Mouse (Mus musculus): ENCODE measurements around the gene Cabp7. TPM values are rescaled to one million over a fixed set of nuclear protein-coding genes. Genes with fewer than 3 reads are reported as not detected.

Gene Cabp7
- polyA plus RNA-seq, 1 experiment from 2014 or later, result 0.16 TPM

DNA sequence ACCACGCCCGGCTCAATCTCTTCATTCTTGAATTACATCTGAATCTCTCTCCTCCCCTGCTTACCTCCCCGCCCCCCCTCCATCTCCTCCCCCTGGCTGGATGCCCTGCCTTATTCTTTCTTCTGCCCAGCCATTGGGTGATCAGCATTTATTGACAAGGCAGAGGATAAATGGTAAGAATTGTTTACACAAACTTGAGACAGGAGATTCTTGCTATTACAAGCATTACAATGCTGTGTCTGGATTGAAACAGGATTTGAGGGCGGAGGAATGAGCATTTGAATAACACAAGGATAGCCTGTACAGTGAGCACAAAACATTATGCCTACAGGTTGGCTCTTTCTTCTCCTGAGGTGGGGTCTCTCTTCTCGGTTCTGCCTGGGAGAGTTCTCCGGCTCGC is 56.2 kb downstream of the Cabp7 start:
- Histone ChIP-seq H3K4me2 (ENCODE audit: low read length) (no peak overlapping the region), H3K27me3 (replicated peaks; ENCODE audit: control insufficient read depth, insufficient read depth, low read length) (no peaks in the 10 kb centered on the region), H3K36me3 (ENCODE audit: control insufficient read depth, insufficient read depth, low read length) (no peaks in the 10 kb centered on the region), H3K4me1 (replicated peaks; ENCODE audit: control insufficient read depth, insufficient read depth, low read length) (no peaks in the 10 kb centered on the region), H3K9ac (ENCODE audit: low read length) (no peak overlapping the region), H3K9me3 (ENCODE audit: control insufficient read depth, low read length) (no peaks in the 10 kb centered on the region), H3K4me3 (ENCODE audit: low read depth, low read length) (no peak overlapping the region), H3K27ac (ENCODE audit: low read depth) (no peak overlapping the region)
- WGBS, result 81% methylated on average over 7 of the region's 7 CpGs
- no peak for ATAC-seq (replicated peaks; ENCODE audit: low FRiP score, low TSS enrichment, low read depth)
- no peak for DNase-seq (ENCODE audit: low spot score)

DNA sequence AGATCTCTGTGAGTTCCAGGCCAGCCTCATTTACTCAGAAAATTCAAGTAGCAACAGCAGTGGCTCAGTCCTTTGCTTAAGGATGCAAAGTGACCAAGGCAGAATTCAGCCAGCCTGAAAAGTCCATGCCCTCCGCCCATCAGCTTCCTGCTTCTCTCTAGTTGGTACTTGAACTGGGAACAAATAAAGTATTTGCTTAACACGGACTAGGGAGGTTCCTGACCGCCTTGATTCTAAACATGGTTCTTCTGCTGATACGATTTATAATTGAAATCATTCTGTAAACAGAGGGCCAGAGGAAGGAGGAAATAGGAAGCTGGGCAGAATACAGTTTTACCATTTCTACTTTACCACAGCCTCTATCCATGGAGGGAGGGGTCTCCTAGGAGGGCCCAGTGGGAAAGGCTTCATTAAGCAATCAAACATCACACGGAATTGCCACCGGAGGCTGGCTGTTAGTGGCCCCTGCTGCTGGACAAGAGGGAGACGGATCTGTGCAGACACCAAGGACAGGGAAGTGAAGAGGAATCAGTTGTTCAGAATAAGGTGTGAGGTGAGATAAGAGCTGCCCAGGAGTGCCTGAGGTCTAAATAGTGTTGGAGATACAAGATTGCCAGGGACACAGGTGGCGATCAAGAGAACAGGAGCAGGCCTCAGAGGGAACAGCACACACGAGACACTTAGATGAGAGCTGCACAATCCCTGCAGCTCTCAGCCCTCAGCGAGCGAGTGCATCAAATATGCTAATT is 57.8 kb downstream of the Cabp7 start:
- no peak for DNase-seq (ENCODE audit: low spot score)
- Histone ChIP-seq H3K9ac (ENCODE audit: low read length) (no peak overlapping the region), H3K4me2 (ENCODE audit: low read length) (no peak overlapping the region), H3K9me3 (ENCODE audit: control insufficient read depth, low read length) (no peaks in the 10 kb centered on the region), H3K27me3 (replicated peaks; ENCODE audit: control insufficient read depth, insufficient read depth, low read length) (no peaks in the 10 kb centered on the region), H3K36me3 (ENCODE audit: control insufficient read depth, insufficient read depth, low read length) (no peaks in the 10 kb centered on the region), H3K4me3 (ENCODE audit: low read depth, low read length) (no peak overlapping the region), H3K4me1 (replicated peaks; ENCODE audit: control insufficient read depth, insufficient read depth, low read length) (no peaks in the 10 kb centered on the region), H3K27ac (ENCODE audit: low read depth) (no peak overlapping the region)
- WGBS, result 51% methylated on average over 11 of the region's 11 CpGs
- no peak for ATAC-seq (replicated peaks; ENCODE audit: low FRiP score, low TSS enrichment, low read depth)

DNA sequence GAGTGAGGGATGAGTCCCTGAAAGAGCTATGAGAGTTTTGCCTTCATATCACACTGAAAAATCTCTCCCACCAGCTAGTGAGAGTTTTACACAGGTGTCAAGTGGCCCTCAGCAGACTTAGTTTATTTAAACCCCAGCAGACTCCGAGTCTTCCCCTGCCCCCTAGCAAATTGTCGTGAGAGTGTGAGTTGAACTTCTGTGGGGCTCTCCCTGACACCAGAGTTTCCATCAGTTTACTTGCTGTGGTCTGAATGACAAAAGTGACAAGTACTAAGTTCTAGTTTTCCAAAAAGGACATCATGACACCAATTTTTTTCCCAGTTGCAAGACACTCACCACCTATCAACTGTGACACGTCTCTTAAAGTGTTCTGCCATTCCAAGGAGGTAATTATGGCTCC is 58.7 kb downstream of the Cabp7 start:
- no peaks in the 10 kb centered on the region for H3K27me3 ChIP-seq (replicated peaks; ENCODE audit: control insufficient read depth, insufficient read depth, low read length)
- no peak overlapping the region for H3K27ac ChIP-seq (ENCODE audit: low read depth)
- no peaks in the 10 kb centered on the region for H3K4me1 ChIP-seq (replicated peaks; ENCODE audit: control insufficient read depth, insufficient read depth, low read length)
- H3K9me3 ChIP-seq (ENCODE audit: control insufficient read depth, low read length), result no peaks in the 10 kb centered on the region
- ATAC-seq (replicated peaks; ENCODE audit: low FRiP score, low TSS enrichment, low read depth), result no peak
- no peak overlapping the region for H3K4me2 ChIP-seq (ENCODE audit: low read length)
- 35% methylated on average over 3 of the region's 3 CpGs for WGBS
- no peak overlapping the region for H3K4me3 ChIP-seq (ENCODE audit: low read depth, low read length)
- H3K36me3 ChIP-seq (ENCODE audit: control insufficient read depth, insufficient read depth, low read length), result peaks cover 8% of the 10 kb centered on the region
- no peak overlapping the region for H3K9ac ChIP-seq (ENCODE audit: low read length)
- no peak for DNase-seq (ENCODE audit: low spot score)

DNA sequence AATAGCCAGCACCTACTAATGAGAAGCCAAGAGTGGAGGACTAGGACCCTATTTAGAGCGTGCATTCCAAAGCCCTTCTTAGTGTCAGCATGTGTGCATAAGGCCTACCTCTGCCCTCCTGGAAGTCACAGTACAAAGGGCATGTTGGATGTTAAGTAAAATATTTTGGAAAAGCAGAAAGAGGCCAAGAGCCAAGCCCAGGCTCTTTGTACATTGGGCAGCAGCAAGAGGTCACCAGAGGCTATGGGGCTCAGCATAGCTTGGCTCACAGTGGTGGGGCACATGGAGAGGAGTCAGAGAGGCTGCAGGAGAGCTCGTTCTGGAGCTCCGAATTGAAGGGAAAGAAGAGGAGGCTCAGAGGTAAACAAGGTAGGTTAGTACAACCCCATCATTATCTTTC is 59.6 kb downstream of the Cabp7 start:
- ATAC-seq (replicated peaks; ENCODE audit: low FRiP score, low TSS enrichment, low read depth) (no peak), DNase-seq (ENCODE audit: low spot score) (no peak)
- Histone ChIP-seq H3K4me1 (replicated peaks; ENCODE audit: control insufficient read depth, insufficient read depth, low read length) (no peaks in the 10 kb centered on the region), H3K27me3 (replicated peaks; ENCODE audit: control insufficient read depth, insufficient read depth, low read length) (no peaks in the 10 kb centered on the region), H3K4me2 (ENCODE audit: low read length) (no peak overlapping the region), H3K36me3 (ENCODE audit: control insufficient read depth, insufficient read depth, low read length) (peaks cover 14% of the 10 kb centered on the region), H3K27ac (ENCODE audit: low read depth) (no peak overlapping the region), H3K9me3 (ENCODE audit: control insufficient read depth, low read length) (no peaks in the 10 kb centered on the region), H3K4me3 (ENCODE audit: low read depth, low read length) (no peak overlapping the region), H3K9ac (ENCODE audit: low read length) (no peak overlapping the region)
- WGBS, result 59% methylated on average over 3 of the region's 3 CpGs

Other genes with a start within 250 kb of the Cabp7 start
- 25.9 and 27.1 TPM in 2 replicates for gene Mtmr3, start 151.9 kb downstream of the Cabp7 start, polyA plus RNA-seq (2014; fragmentation: Nextera tagmentation; extraction: Ambion mirVana)
- gene Gm11032, start 126.7 kb downstream of the Cabp7 start, polyA plus RNA-seq (2014; fragmentation: Nextera tagmentation; extraction: Ambion mirVana), result not detected in 2 replicates
- gene Ascc2, start 109.0 kb downstream of the Cabp7 start, polyA plus RNA-seq (2014; fragmentation: Nextera tagmentation; extraction: Ambion mirVana), result 36.0 and 36.6 TPM in 2 replicates
- gene Uqcr10, start 42.4 kb downstream of the Cabp7 start, polyA plus RNA-seq (2014; fragmentation: Nextera tagmentation; extraction: Ambion mirVana), result 954 and 1,060 TPM in 2 replicates
- gene Zmat5, start 42.1 kb downstream of the Cabp7 start, polyA plus RNA-seq (2014; fragmentation: Nextera tagmentation; extraction: Ambion mirVana), result 59.4 and 63.8 TPM in 2 replicates
- 42.0 and 43.6 TPM in 2 replicates for gene Nf2, start 102.8 kb upstream of the Cabp7 start, polyA plus RNA-seq (2014; fragmentation: Nextera tagmentation; extraction: Ambion mirVana)
- gene Nipsnap1, start 127.2 kb upstream of the Cabp7 start, polyA plus RNA-seq (2014; fragmentation: Nextera tagmentation; extraction: Ambion mirVana), result 85.2 and 85.3 TPM in 2 replicates
- 38.4 and 41.6 TPM in 2 replicates for gene Thoc5, start 148.5 kb upstream of the Cabp7 start, polyA plus RNA-seq (2014; fragmentation: Nextera tagmentation; extraction: Ambion mirVana)
- 1.1 and 1.2 TPM in 2 replicates for gene Nefh, start 201.3 kb upstream of the Cabp7 start, polyA plus RNA-seq (2014; fragmentation: Nextera tagmentation; extraction: Ambion mirVana)
- 56.0 and 58.9 TPM in 2 replicates for gene Ap1b1, start 240.0 kb upstream of the Cabp7 start, polyA plus RNA-seq (2014; fragmentation: Nextera tagmentation; extraction: Ambion mirVana)